Comparison of ENCODE assay signal across 20 mouse cellular contexts in genomic region chr4:59351938-59352337, GRCm38 (mm10).
DNase-seq lines count a peak whose midpoint lies in the region; ATAC-seq and TF ChIP-seq lines count a peak whose summit lies in the region.
"Had no signal": no experiment of that assay in that cellular context is flagged by ENCODE, and none has a peak within 500 bp of the region (broad histone marks: within the 10 kb centered on the region; RNA-seq: fewer than 3 reads in every experiment).

No protein-coding gene starts in this region.

- no peak overlapping the region for H3K9ac ChIP-seq in liver, embryonic 13.5 days
- no peak overlapping the region for H3K9ac ChIP-seq in liver, postnatal 0 days (replicated peaks)
- no peak overlapping the region for H3K9ac ChIP-seq in ES-E14 (ENCODE audit: insufficient read depth, low read depth, low read length, poor library complexity, severe bottlenecking)
- no peak overlapping the region for H3K9ac ChIP-seq in forebrain, postnatal 0 days
- H3K9ac ChIP-seq: limb, embryonic 15.5 days; lung, embryonic 15.5 days; midbrain, embryonic 15.5 days had no signal

- no peak for DNase-seq in liver, embryonic 13.5 days
- DNase-seq in liver, postnatal 0 days: no peak
- no peak for DNase-seq in ES-E14 (ENCODE audit: low read depth, low spot score)
- DNase-seq in splenic B cell, adult 2 months (ENCODE audit: low read depth, low spot score): peak; percentile 44
- no peak for DNase-seq in forebrain, postnatal 0 days
- DNase-seq in gastrocnemius, adult 18-20 months (ENCODE audit: low spot score): no peak
- DNase-seq: cerebellum, adult 9-11 months; gastrocnemius, adult 2 months had no signal

- peaks cover 11% of the 10 kb centered on the region; the same call in 1 of the 2 replicates for H3K4me1 ChIP-seq in liver, embryonic 13.5 days (replicated peaks)
- no peaks in the 10 kb centered on the region for H3K4me1 ChIP-seq in liver, postnatal 0 days (ENCODE audit: insufficient read depth)
- H3K4me1 ChIP-seq in ES-E14 (ENCODE audit: control insufficient read depth in 2 of 2, insufficient read depth in 2 of 2, low read length in 2 of 2, poor library complexity in 1 of 2): no peaks in the 10 kb centered on the region
- H3K4me1 ChIP-seq in brown adipose tissue, adult 24 weeks (ENCODE audit: control insufficient read depth, insufficient read depth, insufficient read length, low read length): peaks cover 5% of the 10 kb centered on the region; the same call in 1 of the 2 replicates
- H3K4me1 ChIP-seq in forebrain, postnatal 0 days (ENCODE audit: insufficient read depth): no peaks in the 10 kb centered on the region
- H3K4me1 ChIP-seq: midbrain, embryonic 15.5 days had no signal

- H3K4me2 ChIP-seq in liver, embryonic 13.5 days: no peak overlapping the region
- no peak overlapping the region for H3K4me2 ChIP-seq in liver, postnatal 0 days (ENCODE audit: low read depth, low read length)
- no peak overlapping the region for H3K4me2 ChIP-seq in forebrain, postnatal 0 days (ENCODE audit: low read depth)
- H3K4me2 ChIP-seq: limb, embryonic 15.5 days; lung, embryonic 15.5 days; midbrain, embryonic 15.5 days had no signal

- peak overlapping the region; percentile 35; the same call in 1 of the 2 replicates for H3K27ac ChIP-seq in liver, embryonic 13.5 days
- H3K27ac ChIP-seq in liver, postnatal 0 days (ENCODE audit: low read depth): no peak overlapping the region
- 0 out of 2 replicates have a peak overlapping the region, but pooled peaks have one; percentile 12 for H3K27ac ChIP-seq in ES-E14 (ENCODE audit: insufficient read depth, low read depth, low read length, poor library complexity, severe bottlenecking)
- H3K27ac ChIP-seq in brown adipose tissue, adult 24 weeks (replicated peaks; ENCODE audit: low read depth, low read length): peak overlapping the region; percentile 70
- no peak overlapping the region for H3K27ac ChIP-seq in forebrain, postnatal 0 days (ENCODE audit: low read depth, low read length)
- H3K27ac ChIP-seq: gastrocnemius, adult 2 months; kidney, postnatal 0 days; limb, embryonic 15.5 days; lung, embryonic 15.5 days; midbrain, embryonic 15.5 days had no signal

- no peak for TF ChIP-seq EP300 in liver, postnatal 0 days (IDR thresholded peaks at IDR 0.05; ENCODE audit: low read depth)

- H3K27me3 ChIP-seq in liver, embryonic 13.5 days: no peaks in the 10 kb centered on the region
- H3K27me3 ChIP-seq in liver, postnatal 0 days (ENCODE audit: insufficient read depth, low read length): no peaks in the 10 kb centered on the region
- no peaks in the 10 kb centered on the region for H3K27me3 ChIP-seq in splenic B cell, adult 2 months (ENCODE audit: control insufficient read depth, insufficient read depth, low read length, poor library complexity, severe bottlenecking)
- H3K27me3 ChIP-seq in forebrain, postnatal 0 days (ENCODE audit: insufficient read depth, low read length): no peaks in the 10 kb centered on the region
- H3K27me3 ChIP-seq: limb, embryonic 15.5 days; lung, embryonic 15.5 days; megakaryocyte, embryonic 14.5 days; midbrain, embryonic 15.5 days had no signal

- 76% methylated on average over 7 of the region's 7 CpGs for WGBS in liver, embryonic 13.5 days (ENCODE audit: insufficient replicate concordance)
- 66% methylated on average over 7 of the region's 7 CpGs for WGBS in liver, postnatal 0 days (ENCODE audit: insufficient replicate concordance)
- 85% methylated on average over 7 of the region's 7 CpGs for WGBS in forebrain, postnatal 0 days

- H3K4me3 ChIP-seq in liver, embryonic 13.5 days (replicated peaks): no peak overlapping the region
- H3K4me3 ChIP-seq in liver, postnatal 0 days (ENCODE audit: low read depth, low read length): no peak overlapping the region
- no peak overlapping the region for H3K4me3 ChIP-seq in ES-E14 (ENCODE audit: insufficient read depth in 1 of 2, low read depth in 1 of 2, low read length in 2 of 2, poor library complexity in 1 of 2, severe bottlenecking in 1 of 2)
- H3K4me3 ChIP-seq in brown adipose tissue, adult 24 weeks (ENCODE audit: insufficient read depth, low read depth, low read length): no peak overlapping the region
- no peak overlapping the region for H3K4me3 ChIP-seq in forebrain, postnatal 0 days (ENCODE audit: low read depth, low read length)
- H3K4me3 ChIP-seq: gastrocnemius, adult 2 months; limb, embryonic 15.5 days; lung, embryonic 15.5 days; megakaryocyte, embryonic 14.5 days; midbrain, embryonic 15.5 days; myocyte had no signal

- in situ Hi-C loops in ES-E14 (cut with MboI; ENCODE audit: low sequenced_read_pairs in 2 of 2, unreplicated experiment in 2 of 2): loop anchor here in 1 of 2 experiments (25.0 kb wide), 1 partner anchor 210 kb away; no protein-coding TSS in a partner anchor

- ATAC-seq in liver, embryonic 13.5 days (ENCODE audit: low read depth): no peak
- no peak for ATAC-seq in liver, postnatal 0 days
- no peak for ATAC-seq in forebrain, postnatal 0 days
- ATAC-seq in erythroid progenitor cell, adult 5-6 weeks (replicated peaks; ENCODE audit: low FRiP score, poor library complexity, severe bottlenecking): no peak
- ATAC-seq: forebrain, embryonic 16.5 days; hindbrain, embryonic 16.5 days; intestine, embryonic 16.5 days; midbrain, embryonic 15.5 days had no signal

- TF ChIP-seq CTCF in liver, postnatal 0 days (IDR thresholded peaks at IDR 0.05; ENCODE audit: low read depth): no peak
- TF ChIP-seq CTCF in forebrain, postnatal 0 days (IDR thresholded peaks at IDR 0.05; ENCODE audit: low read depth): no peak

- H3K9me3 ChIP-seq in liver, embryonic 13.5 days (replicated peaks): no peaks in the 10 kb centered on the region
- H3K9me3 ChIP-seq in liver, postnatal 0 days (ENCODE audit: low read length): no peaks in the 10 kb centered on the region
- no peaks in the 10 kb centered on the region for H3K9me3 ChIP-seq in ES-E14 (ENCODE audit: control insufficient read depth, insufficient read depth, low read depth, low read length)
- no peaks in the 10 kb centered on the region for H3K9me3 ChIP-seq in forebrain, postnatal 0 days (ENCODE audit: low read length)
- H3K9me3 ChIP-seq: G1E; limb, embryonic 15.5 days; lung, embryonic 15.5 days; megakaryocyte, embryonic 14.5 days; midbrain, embryonic 15.5 days had no signal

- peaks cover 48% of the 10 kb centered on the region for H3K36me3 ChIP-seq in liver, embryonic 13.5 days
- peaks cover 13% of the 10 kb centered on the region; the same call in 1 of the 2 replicates for H3K36me3 ChIP-seq in liver, postnatal 0 days (replicated peaks; ENCODE audit: insufficient read depth, low read length)
- no peaks in the 10 kb centered on the region for H3K36me3 ChIP-seq in ES-E14 (ENCODE audit: control insufficient read depth, insufficient read depth, low read length, poor library complexity, severe bottlenecking)
- peaks cover 3% of the 10 kb centered on the region for H3K36me3 ChIP-seq in splenic B cell, adult 2 months (ENCODE audit: control insufficient read depth, insufficient read depth, low read length, poor library complexity, severe bottlenecking)
- no peaks in the 10 kb centered on the region for H3K36me3 ChIP-seq in forebrain, postnatal 0 days (ENCODE audit: insufficient read depth)
- H3K36me3 ChIP-seq: limb, embryonic 15.5 days; lung, embryonic 15.5 days; midbrain, embryonic 15.5 days had no signal

TF ChIP-seq in ES-E14, 5 proteins besides CTCF, POLR2A, EP300 and RAD21:
- no peak for TF ChIP-seq HCFC1 (IDR thresholded peaks at IDR 0.05; ENCODE audit: borderline replicate concordance, insufficient read depth, low read length)
- TF ChIP-seq ZC3H11A (IDR thresholded peaks at IDR 0.05; ENCODE audit: borderline replicate concordance, low read depth, low read length): no peak
- TF ChIP-seq ZNF384 (IDR thresholded peaks at IDR 0.05; ENCODE audit: low read depth, low read length): no peak
- no peak for TF ChIP-seq MAFK (IDR thresholded peaks at IDR 0.05; ENCODE audit: insufficient read depth, low read depth, low read length)
- no peak for TF ChIP-seq CHD2 (IDR thresholded peaks at IDR 0.05; ENCODE audit: low read depth, low read length)

Comparison
In these comparisons a context has a peak if more than half of its experiments do, and no peak if none do; other contexts are left out.
1. H3K27ac ChIP-seq: peak in liver, embryonic 13.5 days (single experiment), ES-E14 (single experiment) and brown adipose tissue, adult 24 weeks (single experiment); none in liver, postnatal 0 days (single experiment) and forebrain, postnatal 0 days (single experiment).